Mouse (Mus musculus) liver, adult (tissue): ENCODE results near the gene Dennd1c.

ENCODE experiments used
- GATA4 ChIP-seq: IDR thresholded peaks from 2 replicates; pipeline ENCODE4 v1.6.1; 2014; ENCODE audit warnings: mild to moderate bottlenecking, low read length; ENCODE audit not compliant: insufficient replicate concordance

The Dennd1c gene

GRCm38 (mm10) chr17:57105181-57106034, 27.1 kb upstream of the Dennd1c start, which contains the start of gene Tnfsf9:
Gene Tnfsf9 (plus strand): TSS chr17:57105325.
- no peak for TF ChIP-seq GATA4

DNA sequence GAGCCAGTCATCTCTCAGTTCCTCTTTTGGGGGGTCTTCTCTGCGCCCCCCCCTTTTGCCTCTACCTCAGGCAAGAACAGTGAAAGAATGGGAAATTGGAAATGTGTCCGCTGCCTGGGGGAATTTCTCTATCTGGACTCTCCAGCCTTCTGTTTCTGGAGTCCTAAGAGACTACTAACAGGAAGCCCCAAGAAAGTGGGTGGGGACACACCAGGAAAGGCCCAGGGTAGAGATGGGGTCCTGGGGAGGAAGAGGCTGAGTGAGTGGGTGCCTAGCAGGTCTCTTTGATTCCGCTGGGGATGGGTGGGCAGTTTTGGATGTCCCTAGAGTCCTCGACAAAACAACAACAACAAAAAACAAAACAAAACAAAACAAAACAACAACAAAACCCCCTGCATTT, 26.2 kb upstream of the Dennd1c start:
- no peak for TF ChIP-seq GATA4

DNA sequence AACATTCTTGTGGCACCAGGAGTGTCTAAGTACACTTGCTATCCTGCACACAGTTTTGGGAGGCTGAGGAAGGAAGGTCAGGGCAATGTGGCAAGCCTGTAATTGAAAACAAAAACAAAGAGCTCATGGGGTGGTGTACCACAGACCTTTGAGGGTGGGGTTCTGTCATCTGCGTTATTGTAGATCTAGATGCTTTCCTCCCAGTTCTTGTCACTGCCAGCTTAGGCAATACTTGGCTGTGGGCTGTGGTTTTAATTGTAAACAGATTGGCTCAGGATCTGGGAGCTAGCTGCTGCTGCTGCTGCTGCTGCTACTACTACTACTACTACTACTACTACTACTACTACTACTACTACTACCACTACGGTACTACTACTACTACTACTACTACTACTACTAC, 24.0 kb upstream of the Dennd1c start:
- TF ChIP-seq GATA4 = no peak

DNA sequence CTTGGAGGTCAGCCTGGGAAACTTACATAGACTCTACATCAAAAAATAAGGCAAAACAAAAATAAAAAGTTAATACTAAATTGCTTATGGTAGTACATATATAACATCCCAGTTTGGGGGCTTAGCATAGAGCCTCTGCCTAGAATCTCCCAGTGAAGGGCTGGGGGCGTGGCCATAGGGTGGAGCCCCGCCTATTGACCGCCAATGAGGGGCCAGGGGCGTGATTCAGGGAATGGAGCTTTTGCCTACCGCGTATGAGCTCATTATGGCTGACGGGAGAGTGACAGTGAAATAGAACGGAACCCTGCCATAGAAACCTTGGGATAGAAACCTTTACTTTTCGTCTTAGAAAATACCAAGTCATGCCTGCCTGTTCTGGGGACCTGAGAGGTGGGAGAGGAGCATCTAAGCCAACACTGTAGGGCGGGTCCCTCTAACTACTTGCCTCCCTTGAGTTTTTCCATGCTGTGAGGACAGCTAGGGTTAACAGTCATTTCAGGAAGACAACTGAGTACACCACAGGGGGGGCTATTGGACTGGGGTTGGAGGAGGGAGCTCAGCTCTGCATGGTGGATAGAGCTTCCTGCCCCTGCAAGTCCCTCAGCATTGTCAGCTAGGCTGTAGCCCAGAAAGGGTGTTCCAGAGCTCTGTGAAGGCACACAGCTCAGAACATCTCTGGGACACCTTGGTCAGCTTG, 21.5 kb upstream of the Dennd1c start:
- no peak for TF ChIP-seq GATA4

GRCm38 (mm10) chr17:57098321-57098720, 20.0 kb upstream of the Dennd1c start:
- no peak for TF ChIP-seq GATA4

GRCm38 (mm10) chr17:57096623-57096920, 18.3 kb upstream of the Dennd1c start:
- no peak for TF ChIP-seq GATA4

DNA sequence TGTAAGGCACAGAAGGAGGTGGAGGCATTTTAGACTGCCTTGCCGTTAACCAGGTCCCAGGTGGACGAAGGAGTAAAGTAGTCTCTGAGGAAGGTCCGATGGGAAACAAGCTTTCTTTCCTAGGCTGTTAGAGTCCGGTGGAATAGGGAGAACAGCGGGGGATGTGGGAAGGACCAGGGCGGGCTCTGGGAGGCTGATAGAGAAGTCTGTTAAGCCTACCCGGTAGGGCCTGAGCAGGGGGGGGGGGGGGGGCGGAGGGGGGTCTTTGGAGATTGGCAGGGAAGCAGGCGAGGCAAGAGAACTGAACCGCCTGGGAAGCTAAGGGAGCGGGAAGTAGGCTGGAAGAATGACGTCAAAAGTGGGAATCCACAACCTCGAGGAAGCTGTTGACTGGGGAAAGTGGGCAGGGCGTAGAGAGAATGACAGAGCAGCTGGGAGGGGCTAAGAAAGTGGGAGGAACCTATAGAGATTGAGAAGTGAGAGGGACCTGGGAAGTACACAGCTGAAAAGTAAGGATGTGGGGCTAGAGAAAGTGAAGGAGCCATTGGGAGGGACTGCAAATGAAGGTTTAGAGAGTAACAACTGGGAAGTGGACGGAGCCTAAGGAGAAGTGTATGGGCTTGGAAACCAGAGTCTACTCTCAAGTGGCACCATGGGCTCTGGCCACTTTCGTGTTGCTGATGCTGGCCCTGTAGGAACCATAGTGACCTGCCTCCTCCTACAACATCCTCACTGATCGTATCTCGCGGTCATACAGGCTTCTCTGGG, 17.7 kb upstream of the Dennd1c start:
- TF ChIP-seq GATA4 = no peak

GRCm38 (mm10) chr17:57094222-57094621, 15.9 kb upstream of the Dennd1c start:
- TF ChIP-seq GATA4 = no peak

GRCm38 (mm10) chr17:57087049-57087832, 8.9 kb upstream of the Dennd1c start, which contains the start of gene Tubb4a:
Gene Tubb4a (minus strand): TSS chr17:57087782.
- TF ChIP-seq GATA4 = no peak

DNA sequence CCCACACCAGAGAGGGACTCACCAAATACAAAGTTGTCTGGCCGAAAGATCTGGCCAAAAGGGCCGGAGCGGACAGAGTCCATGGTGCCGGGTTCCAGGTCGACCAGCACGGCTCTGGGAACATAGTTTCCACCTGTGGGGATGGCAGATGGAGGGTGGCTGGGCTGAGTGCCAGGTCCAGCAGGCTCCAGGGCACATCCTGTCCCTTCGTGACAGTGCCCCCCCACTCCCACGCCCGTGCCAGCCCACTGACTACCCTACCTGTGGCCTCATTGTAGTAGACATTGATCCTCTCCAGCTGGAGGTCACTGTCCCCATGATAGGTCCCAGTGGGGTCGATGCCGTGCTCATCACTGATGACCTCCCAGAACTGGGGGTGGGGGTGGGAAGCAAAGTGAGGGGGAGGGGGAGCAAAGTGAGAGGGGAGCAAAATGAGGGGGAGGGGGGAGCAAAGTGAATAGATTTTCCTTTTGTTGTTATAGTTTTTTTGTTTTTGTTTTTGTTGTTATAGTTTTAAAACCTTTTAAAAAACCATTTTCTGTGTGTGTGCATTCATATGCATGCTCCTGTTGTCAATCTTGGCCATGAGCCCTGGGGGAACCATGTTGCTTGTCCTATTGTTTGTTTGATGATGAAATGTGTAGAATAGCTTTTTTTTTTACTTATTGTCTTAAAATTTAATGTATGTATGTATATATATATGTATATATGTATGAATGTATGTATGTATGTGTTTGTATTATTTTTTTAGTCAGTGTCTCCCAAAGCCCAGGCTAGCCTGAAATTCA, 7.8 kb upstream of the Dennd1c start:
- TF ChIP-seq GATA4 = no peak

GRCm38 (mm10) chr17:57082481-57082880, 4.2 kb upstream of the Dennd1c start:
- no peak for TF ChIP-seq GATA4

- no peak for TF ChIP-seq GATA4
Observed at GRCm38 (mm10) chr17:57081234-57081842, 3.0 kb upstream of the Dennd1c start.

GRCm38 (mm10) chr17:57079919-57080318, 1.6 kb upstream of the Dennd1c start:
- TF ChIP-seq GATA4 = no peak

DNA sequence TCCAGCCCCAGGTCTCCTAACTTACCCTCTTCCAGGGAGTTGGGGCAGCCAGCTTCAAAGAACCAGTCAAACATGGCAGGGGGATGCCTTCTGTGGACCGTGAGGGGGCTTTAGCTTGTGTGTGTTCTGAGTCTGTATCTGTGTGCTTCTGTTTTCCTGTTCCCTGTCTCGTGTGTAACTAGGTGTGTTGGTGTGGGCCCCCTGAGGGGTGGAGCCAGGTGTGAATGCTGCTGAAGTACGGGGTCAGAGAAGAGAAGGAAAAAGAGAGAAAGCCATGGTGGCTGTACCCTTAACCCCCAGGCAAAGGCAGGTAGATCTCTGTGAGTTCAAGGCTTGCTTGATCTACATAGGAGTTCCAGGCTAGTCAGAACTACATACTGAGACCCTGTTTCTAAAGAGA, 1.4 kb downstream of the Dennd1c start:
- no peak for TF ChIP-seq GATA4

GRCm38 (mm10) chr17:57070699-57071098, 7.6 kb downstream of the Dennd1c start:
- TF ChIP-seq GATA4 = no peak
